Mouse (Mus musculus): ENCODE results near the gene P4htm. TPM values are rescaled to one million over a fixed set of nuclear protein-coding genes. Genes with fewer than 3 reads are reported as not detected.

P4htm gene
- polyA plus RNA-seq (2021; fragmentation: Nextera tagmentation), result 125 and 139 TPM in 2 replicates
- long read RNA-seq, experiment 1, transcript P4htm-201 (9 exons, 1,841 nt), result major isoform, 621 of 718 reads
- long read RNA-seq, experiment 1, transcript P4htm-206 (4 exons, 2,035 nt), result minor isoform, 5 of 718 reads
- long read RNA-seq, experiment 1, partial matches to known transcripts, result 35 of 718 reads
- long read RNA-seq, experiment 1, other reads (novel, unspliced or antisense), result 55 of 718 reads
- long read RNA-seq, experiment 2, transcript P4htm-201 (9 exons, 1,841 nt), result major isoform, 105 of 148 reads
- long read RNA-seq, experiment 2, partial matches to known transcripts, result 20 of 148 reads
- long read RNA-seq, experiment 2, other reads (novel, unspliced or antisense), result 18 of 148 reads

DNA sequence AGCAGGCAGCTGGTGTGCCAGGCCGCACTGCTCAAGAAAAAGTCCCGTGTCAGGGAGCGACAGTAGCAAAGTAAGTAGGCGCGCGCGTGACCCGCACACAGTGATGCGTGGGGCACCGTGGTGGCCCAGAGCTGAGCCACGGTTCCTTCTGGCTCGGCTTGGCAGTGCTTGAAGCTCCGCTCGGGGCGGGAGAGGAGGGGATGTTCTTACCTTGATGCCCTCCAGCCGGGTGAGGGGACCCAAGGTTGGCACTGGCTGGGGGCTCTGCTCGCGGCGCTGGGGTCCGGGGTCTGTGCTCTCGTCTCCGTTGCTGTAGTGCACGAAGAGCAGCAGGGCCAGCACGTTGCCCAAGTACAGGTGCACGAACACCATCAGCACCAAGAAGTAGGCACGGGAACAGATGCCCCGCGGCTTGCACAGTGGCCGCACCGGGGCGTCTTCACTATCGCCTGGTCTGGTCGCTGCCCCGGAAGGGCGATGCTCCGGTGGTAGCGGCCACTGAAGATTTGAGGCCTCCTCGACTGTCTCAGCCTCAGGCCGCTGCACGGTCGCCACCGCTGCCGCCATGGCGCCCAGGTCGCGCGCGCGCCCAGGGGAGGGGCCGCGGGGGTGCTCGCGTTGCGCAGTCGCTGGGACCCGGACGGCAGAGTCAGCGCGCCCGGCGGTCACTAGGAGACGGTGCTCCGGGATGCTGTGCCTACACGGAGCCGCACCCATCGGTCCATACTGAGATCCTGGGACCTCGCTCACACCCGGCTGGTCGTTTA is at the start of gene P4htm:
P4htm (minus strand) TSS at position 670 of the 767 bp plus-strand sequence.

GRCm38 (mm10) chr9:108578545-108579343 is 18.7 kb downstream of the P4htm start, which contains the start of gene Wdr6:
TSS of gene Wdr6 (minus strand) at chr9:108578739.

GRCm38 (mm10) chr9:108569381-108570206 is 27.9 kb downstream of the P4htm start, which contains the start of gene Dalrd3:
TSS of gene Dalrd3 (plus strand) at chr9:108569886.

DNA sequence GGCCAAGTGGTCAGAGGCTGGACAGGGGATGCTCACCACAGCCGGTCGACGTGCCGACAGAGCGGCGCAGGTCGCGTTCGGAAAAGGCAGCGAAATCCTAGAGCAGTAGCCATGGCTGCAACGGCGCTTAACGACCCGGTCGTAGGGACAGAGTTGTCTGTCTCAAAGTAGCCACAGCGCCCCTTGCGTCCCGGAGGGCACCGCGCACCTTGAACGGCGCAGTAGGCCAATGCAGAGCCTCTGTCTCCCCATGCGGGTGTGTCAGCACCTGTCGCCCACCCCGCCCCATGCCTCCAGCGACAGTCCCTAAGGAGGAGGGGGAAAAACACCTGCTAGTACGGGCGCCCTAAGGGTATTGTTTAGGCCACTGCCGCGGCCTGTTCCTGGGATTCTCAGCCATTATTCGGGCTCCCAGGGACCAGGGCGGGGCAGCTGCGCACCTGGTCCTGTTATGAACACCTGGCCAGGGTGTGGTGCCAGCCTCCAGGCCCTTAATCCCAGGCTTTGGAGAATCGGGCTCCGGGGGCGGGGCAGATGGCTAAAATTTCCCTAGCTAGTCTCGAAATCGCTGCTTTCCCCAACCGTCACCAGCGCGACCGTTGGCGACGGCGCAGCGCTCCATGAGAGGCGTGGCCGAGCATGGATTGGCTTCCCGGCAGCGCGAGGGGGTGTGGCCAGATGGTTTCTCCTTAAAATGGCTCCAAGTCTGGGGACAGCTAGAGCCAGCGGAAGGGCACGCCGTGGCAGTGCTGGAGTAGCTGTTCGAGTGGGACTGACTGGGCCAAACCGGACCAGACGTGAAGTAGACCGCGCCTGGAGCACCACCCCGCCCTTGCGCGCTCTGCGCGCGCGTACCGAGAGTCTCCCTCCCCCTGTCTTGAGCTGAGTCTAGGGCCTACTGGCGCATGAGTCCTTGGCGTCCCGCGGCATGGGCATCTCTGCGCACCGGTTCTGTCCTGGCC is 30.4 kb downstream of the P4htm start, which contains the start of gene Ndufaf3:
Ndufaf3 (minus strand) TSS at position 620 of the 962 bp plus-strand sequence.

GRCm38 (mm10) chr9:108560227-108560841 is 37.1 kb downstream of the P4htm start, which contains the start of gene Impdh2:
TSS of gene Impdh2 (plus strand) at chr9:108560286.

Other genes with a start within 250 kb of the P4htm start
- gene Usp4, start 249.8 kb downstream of the P4htm start, polyA plus RNA-seq (2021; fragmentation: Nextera tagmentation), result 37.5 and 44.5 TPM in 2 replicates
- 0.23 and 0.31 TPM in 2 replicates for gene 1700102P08Rik, start 204.9 kb downstream of the P4htm start, polyA plus RNA-seq (2021; fragmentation: Nextera tagmentation)
- 0.20 TPM in 2 replicates for gene Ccdc36, start 169.2 kb downstream of the P4htm start, polyA plus RNA-seq (2021; fragmentation: Nextera tagmentation)
- not detected in 2 replicates for gene BC048562, start 161.2 kb downstream of the P4htm start, polyA plus RNA-seq (2021; fragmentation: Nextera tagmentation)
- gene Ccdc71, start 137.1 kb downstream of the P4htm start, polyA plus RNA-seq (2021; fragmentation: Nextera tagmentation), result 20.5 and 20.9 TPM in 2 replicates
- 17.6 and 22.8 TPM in 2 replicates for gene Klhdc8b, start 136.1 kb downstream of the P4htm start, polyA plus RNA-seq (2021; fragmentation: Nextera tagmentation)
- gene Lamb2, start 117.9 kb downstream of the P4htm start, polyA plus RNA-seq (2021; fragmentation: Nextera tagmentation), result 3.7 and 4.3 TPM in 2 replicates
- 12.0 and 22.8 TPM in 2 replicates for gene Usp19, start 107.1 kb downstream of the P4htm start, polyA plus RNA-seq (2021; fragmentation: Nextera tagmentation)
- gene Qars, start 90.0 kb downstream of the P4htm start, polyA plus RNA-seq (2021; fragmentation: Nextera tagmentation), result 48.3 and 58.7 TPM in 2 replicates
- gene Qrich1, start 80.9 kb downstream of the P4htm start, polyA plus RNA-seq (2021; fragmentation: Nextera tagmentation), result 60.6 and 69.0 TPM in 2 replicates
- gene Impdh2, start 37.4 kb downstream of the P4htm start, polyA plus RNA-seq (2021; fragmentation: Nextera tagmentation), result 54.1 and 56.5 TPM in 2 replicates
- gene Ndufaf3, start 30.2 kb downstream of the P4htm start, polyA plus RNA-seq (2021; fragmentation: Nextera tagmentation), result 130 and 156 TPM in 2 replicates
- 79.3 and 89.5 TPM in 2 replicates for gene Dalrd3, start 27.8 kb downstream of the P4htm start, polyA plus RNA-seq (2021; fragmentation: Nextera tagmentation)
- 34.9 and 43.3 TPM in 2 replicates for gene Wdr6, start 18.9 kb downstream of the P4htm start, polyA plus RNA-seq (2021; fragmentation: Nextera tagmentation)
- 16.5 and 22.1 TPM in 2 replicates for gene Arih2, start 51.7 kb upstream of the P4htm start, polyA plus RNA-seq (2021; fragmentation: Nextera tagmentation)
- gene Slc25a20, start 64.4 kb upstream of the P4htm start, polyA plus RNA-seq (2021; fragmentation: Nextera tagmentation), result 8.5 and 11.6 TPM in 2 replicates
- gene Prkar2a, start 91.6 kb upstream of the P4htm start, polyA plus RNA-seq (2021; fragmentation: Nextera tagmentation), result 7.0 and 16.0 TPM in 2 replicates
- 22.3 and 29.4 TPM in 2 replicates for gene Ip6k2, start 186.1 kb upstream of the P4htm start, polyA plus RNA-seq (2021; fragmentation: Nextera tagmentation)
- gene Nckipsd, start 210.7 kb upstream of the P4htm start, polyA plus RNA-seq (2021; fragmentation: Nextera tagmentation), result 39.1 and 47.3 TPM in 2 replicates
- gene Celsr3, start 228.7 kb upstream of the P4htm start, polyA plus RNA-seq (2021; fragmentation: Nextera tagmentation), result 2.2 and 3.1 TPM in 2 replicates